Mouse (Mus musculus) naive thymus-derived CD4-positive, alpha-beta T cell, adult 2 months (primary cell): ENCODE measurements around the gene Dmrt3.

Source experiments
- DNase-seq: peaks from one replicate; pipeline ENCODE4 v3.0.0-alpha.2; 2011; ENCODE audit warnings: low read depth

Gene Dmrt3

DNA sequence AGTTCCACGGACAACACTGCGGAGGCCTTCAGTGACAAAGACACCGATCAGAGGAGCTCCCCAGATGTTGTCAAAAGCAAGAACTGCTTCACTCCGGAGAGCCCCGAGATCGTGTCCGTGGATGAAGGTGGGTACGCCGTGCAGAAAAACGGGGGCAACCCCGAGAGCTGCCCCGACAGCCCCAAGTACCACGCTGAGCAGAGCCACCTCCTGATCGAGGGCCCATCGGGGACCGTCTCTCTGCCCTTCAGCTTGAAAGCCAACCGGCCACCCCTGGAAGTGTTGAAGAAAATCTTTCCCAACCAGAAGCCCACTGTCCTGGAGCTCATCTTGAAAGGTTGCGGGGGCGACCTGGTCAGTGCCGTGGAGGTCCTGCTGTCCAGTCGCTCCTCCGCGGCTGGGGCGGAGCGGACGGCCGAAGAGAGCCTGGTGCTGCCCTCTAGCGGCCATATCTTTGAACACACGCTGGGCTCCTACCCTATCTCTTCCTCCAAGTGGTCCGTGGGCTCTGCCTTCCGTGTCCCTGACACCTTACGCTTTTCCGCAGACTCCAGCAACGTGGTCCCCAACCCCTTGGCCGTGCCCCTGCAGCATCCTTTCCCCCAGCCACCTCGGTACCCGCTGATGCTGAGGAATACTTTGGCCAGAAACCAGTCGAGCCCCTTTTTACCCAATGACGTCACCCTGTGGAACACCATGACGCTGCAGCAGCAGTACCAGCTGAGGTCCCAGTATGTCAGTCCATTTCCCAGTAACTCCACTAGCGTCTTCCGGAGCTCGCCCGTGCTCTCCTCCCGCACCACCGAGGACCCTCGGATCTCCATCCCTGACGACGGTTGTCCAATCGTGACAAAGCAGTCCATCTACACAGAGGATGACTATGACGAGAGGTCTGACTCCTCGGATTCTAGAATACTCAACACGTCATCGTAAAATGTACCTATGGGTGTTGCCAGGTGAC lies 12.5 kb downstream of the Dmrt3 start:
- peak; percentile 16 for DNase-seq

DNA sequence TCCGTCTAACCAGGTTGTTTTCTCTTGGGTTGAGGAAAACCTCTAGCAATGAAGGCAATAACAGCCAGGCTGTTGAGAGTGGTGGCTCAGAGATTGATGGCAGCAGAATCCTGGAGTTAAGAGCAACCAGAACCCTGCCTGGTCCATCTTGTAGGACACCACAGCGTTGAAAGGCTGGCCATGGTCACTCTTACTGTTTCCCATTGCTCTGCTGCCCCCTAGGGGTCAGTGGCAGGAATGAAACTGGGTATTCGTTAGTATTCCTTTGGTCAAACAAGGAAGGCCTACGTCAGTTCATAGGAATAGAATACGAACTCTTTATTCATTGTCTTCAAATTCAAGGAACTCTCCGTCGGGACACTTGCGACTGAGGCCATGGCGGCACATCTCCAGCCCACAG lies 18.4 kb downstream of the Dmrt3 start:
- peak; percentile 9 for DNase-seq

DNA sequence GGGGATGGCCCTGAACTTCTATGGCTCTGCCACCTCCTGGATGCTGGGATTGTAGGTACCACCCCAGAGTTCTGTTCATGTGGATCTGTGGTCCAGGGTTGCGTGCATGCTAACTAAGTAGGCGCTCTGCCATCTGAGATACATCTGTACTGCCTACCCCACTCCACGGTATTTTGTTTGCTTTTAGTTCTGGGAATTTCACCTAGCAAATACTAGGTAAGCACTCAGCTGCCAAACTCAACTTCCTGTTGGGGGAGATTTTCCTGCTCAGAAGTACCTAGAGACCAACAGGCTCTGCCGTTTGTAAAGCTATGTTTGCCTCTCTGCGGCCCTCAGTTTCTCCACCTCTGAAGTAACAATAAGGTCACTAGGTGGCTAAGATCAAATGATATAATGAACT lies 25.0 kb downstream of the Dmrt3 start:
- no peak for DNase-seq

DNA sequence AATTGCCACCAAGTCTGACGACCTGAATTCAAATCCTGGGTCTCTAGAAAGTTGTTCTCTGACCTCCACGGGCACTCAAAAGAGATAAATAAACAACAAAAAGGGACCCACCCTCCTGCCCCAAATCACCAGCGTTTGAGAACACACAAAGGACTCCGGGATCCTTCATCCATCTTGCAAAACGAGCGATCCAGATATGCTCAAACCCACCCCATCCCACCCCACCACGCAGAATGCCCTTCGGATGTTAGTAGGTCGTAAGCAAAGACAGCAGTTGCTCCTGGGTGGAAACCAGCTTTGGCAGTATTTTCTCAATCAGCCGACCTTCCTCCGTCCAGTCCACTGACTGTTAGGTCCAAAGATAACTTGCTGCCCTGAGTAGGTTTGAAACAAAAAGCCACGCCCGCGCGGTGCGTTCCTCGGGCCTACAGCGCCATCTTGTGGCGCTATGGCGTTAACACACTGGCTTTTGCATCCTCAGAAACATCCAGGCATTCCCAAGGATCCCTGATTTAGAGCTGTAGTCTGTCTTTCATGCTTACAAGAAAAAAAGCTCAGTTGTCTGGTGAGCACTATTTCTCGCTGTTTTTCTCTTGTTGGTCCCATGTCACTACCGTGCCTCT lies 25.6 kb downstream of the Dmrt3 start:
- no peak for DNase-seq

DNA sequence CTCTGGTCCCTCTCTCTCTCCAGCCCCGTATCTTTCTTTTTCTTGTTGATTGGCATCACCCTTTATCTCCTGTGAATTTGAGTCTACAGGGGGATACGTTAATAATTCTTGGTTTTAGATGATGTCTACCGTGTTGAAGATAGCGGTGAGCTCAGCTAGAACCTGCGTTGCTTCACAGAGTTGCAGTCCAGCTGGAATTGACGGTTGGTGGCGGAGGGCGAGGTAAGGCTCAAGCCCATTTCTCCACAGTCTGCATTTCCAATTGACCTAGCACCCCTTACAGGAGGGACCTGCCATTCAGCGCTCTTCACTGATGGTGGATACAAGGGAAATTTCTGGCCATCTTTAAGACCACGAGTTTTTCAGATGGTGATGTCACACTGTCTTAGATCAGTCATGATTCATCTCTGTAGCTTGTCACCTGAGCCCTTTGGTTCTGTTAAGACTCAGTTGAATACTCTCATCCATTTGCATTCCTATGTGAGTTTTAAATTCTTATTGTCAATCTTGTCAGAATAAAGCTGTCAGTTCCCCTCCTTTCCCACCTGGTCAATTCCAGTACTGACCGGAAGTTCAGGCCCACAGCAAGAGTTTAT lies 28.8 kb downstream of the Dmrt3 start:
- DNase-seq: no peak

DNA sequence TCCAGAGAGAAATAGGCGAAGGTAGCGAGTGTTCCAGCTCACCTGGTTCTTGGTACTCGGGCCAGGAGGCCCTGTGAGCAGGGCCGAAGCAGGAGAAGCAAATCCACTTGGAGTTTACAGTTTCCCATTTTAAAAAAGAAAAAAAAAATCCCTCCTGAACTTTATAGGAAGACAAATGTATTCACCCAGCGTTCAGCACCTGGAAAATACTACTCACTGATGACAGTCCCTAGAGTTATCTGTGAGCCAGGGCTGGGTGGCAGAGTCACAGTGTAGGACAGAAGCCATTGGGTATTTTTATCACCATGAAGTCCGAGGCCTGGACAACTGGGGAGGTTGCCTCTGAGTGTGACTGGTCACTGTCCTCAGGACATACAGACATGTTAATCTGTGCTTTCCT lies 31.7 kb downstream of the Dmrt3 start:
- DNase-seq: no peak

DNA sequence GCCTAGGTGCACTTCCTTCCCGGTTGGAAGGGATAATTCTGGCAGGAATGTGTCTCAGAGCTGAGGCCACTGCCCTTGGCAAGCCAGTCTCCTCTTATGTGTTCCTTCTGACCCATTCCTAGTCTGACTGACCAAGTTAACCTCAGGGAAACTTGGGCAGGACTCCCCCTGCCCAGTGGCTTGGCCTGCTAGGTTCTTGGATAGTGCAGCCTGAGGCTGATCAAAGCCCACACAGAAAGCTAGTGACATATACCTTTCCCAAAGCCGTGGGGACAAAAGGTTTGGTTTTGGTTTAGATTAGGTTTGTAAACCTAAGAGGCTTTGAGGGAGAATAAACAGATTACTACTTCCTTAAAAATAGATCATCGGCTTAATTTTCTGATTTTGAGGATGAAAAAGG lies 37.0 kb downstream of the Dmrt3 start:
- DNase-seq: no peak

DNA sequence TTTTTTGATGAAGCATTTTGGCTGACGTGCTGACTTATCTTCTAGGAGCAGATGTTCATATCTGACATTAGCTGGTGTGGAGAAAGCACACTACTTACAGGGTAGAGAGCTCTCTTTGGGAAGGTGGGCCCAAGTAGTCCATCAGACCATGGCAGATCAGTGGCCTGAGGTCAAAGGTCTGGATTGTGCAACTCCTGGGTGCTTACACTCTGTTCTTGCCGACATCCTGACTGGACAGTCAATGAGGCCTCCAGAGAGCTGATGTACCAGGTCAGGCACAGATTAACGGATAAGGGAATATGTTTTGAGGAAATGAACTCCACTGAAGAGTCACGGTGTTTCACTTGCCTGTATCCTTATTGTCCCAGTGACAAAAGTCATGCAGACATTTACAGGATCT lies 38.6 kb downstream of the Dmrt3 start:
- no peak for DNase-seq

DNA sequence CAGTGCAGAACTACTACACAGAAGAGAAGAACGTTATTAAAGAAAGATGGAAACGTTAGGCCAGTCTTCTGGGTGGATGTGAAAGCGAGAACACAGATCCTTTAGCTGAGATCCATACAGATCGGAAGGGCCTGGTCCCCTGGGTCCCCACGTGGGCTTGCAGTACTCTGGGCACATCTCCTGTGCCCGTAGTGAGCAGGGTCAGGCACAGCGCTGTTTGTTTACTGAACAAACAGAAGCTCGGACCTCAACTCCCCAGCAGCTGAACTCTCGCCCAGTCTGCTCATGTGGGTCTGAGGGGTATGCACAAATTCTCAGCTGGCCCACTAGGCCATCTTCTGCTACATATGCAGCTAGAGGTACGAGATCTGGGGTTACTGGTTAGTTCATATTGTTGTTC lies 40.4 kb downstream of the Dmrt3 start:
- no peak for DNase-seq

DNA sequence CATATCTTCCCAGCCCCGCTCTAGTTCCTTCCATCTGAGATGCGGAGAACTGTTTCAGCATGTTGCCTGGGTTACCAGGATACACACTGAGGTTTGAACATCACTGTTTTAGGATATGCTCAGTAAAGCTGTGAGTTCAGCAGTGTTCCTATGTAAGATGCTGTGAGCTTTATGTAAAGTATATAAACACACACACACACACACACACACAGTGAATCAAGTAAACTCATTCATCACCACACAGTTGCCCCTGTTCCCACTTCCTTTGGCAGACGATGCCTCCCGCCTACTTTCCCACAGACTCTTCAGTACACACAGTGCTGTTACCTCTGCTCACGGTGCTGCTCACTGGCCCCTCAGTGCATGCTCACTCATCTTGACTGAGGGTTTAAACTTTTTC lies 42.5 kb downstream of the Dmrt3 start:
- DNase-seq: no peak

DNA sequence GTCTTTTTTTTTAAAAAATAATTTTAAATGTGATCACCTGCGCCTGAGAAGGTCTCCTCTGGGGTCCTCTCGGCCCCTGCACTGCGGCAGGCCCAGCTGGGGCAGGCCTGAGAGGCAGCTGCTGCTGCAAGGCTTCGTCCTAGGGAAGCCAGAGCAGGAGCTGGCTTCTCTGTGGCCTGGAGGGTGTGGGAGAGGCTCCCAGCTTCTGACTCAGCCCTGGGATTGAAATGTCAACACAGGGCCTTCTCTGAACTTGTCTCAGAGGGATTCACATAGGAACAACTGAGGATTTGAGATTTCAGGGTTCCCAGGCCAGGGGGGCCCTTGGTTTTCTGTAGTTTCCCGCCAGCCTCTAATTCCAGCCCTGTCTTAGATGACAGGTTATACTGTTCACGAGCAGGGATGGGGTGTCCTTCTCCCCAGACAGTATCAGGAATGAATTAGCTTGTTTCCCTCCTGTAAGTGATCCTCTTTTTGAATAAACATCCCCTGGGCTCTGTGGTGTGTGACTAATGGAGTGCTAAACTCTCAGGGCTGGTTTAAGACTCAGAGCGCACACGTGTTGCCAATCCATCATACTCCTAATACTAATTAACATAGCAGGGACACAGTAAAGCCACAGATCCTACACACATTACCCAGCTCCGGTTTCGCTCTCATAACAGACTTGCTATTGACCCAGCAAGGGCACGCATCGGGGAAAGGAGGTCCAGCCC lies 44.1 kb downstream of the Dmrt3 start:
- no peak for DNase-seq

DNA sequence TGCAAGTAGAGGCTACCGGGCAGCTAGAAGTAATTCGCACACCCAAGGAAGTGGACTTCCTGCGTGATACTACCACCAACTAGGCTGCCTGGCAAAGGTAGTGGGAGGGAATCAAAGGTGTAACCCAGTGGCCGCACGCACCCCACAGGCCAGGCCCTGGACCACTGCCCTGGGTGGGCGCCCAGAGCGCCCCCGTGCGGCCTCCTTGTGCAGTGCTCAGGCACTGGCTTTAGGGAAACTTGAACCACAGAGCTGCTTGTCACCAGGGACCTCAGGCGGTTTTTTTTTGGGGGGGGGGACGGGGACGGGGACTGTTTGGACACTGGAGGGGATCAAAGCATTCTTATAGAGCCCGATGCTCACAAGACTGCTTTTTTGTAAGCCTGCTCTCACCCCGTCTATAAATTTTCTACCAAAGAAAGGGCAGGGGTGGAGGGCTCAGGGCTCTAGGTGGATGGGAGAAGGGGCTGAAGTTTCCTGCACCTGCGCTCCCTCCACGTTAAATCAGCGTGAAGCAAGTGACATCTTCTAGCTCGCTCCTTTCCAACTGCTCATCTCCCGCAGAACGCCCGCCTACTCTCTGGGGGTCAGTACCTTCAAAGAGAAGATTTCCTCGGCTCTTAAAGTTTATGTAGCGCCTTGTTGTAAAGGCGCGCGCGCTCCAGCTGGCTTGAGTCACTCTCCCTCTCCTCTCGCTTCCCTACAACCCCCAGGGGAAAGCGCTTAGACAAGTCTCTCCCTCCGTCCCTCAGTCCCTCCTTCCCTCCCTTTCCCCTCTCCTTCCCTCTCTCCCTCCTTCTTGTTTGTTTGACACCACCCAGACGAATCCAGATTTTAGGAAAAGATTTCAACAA lies 55.6 kb downstream of the Dmrt3 start:
- DNase-seq: no peak

DNA sequence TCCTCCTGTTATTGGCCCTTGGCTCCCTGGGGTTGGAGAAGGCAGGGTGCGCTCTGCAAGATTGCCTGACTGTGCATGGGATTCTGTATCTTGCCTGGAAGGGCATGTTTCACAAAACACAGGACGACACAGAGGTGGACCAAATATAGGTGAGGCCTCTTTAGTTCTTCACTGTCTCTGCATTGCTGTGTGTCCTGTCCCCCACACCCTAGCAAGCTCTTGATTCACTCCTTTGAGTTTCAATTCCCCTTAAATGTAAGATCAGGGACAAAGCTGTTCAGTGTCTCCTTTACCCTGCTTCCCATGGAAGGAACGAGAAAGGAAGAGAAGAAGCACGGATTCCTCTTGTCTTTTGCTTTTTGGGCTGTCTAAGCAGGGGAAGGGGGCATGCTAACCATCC lies 57.7 kb downstream of the Dmrt3 start:
- DNase-seq: no peak

DNA sequence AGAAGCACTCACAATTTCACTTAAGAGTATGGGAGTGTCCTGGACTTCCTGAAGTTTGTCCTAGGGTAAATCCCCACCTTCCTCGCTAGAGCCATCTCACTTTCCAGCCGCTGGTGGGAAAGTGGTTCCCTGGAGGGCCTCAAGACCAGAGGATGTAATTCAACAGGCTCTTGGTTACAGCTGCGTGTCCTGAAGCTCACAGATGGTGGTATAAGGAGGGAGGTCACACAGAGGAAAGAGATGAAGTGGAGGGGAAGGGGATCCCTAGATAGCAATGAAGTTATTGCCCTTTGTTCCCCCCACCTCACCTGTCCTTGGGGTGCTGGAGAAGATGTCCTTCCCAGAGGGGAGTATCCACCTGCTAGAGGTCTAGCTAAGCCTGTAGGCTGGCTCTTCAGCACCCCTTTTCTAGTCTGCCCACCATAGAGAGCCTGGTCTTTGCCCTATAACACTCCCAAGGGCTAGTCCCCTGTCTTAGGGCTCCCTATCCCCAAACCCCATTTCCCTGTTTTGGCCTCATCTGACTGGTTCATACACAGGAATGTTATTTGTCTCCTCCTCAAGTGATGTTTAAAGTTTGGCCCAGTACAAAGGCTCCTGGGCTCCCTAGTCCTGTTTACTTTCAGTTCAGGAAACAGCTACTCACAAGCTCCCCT lies 59.6 kb downstream of the Dmrt3 start:
- no peak for DNase-seq

DNA sequence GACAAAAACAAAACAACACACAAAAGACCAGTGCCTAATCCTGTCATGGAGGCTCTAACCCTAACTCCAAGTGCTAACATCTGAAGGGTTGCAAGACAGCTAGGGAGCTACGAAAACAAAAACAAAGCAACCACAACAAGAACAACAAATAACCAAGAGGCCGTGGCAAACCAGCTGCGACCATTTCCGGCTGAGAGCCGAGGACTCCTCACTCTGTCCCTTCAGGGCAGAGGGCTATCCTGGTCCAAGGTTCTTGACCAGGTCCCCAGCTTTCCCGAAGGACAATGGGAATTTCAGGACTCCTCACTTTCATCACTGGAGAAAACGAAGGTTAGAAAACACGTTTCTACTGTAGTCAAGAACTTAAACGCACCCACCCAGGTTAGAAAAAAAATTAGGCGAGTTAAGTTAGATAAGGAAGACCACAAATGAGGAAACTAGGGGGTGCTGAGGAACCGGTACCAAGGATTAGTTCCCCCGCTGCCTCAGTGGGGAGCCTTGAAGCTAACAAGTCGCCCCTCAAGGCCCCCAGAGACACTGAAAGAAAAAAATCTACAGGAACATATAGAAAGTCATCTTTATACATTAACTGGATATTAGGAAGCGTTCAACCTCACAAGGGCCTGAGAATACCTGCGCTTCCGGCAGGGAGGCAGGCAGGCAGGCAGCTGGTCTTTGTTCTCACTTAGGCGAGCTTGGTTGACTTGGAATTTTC lies 60.6 kb downstream of the Dmrt3 start:
- no peak for DNase-seq

DNA sequence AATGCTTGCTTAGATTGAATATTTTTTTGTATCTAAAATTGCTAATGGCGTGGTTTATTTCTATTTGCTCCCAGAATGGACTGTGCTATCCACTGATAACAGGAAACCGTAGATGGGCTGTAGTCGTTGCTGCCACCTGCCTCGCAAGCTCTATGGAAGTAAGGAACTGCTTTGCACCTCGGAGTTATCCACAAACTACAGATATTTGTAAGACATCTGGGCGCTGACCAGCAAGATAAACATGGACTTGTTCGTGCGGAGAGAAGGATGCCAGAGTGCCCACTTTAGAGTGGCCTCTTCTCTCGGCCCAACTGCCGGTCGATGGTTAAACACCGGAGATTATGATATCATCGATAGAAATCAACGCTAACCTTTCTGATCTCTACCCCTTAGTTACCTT lies 61.6 kb downstream of the Dmrt3 start:
- DNase-seq: no peak

DNA sequence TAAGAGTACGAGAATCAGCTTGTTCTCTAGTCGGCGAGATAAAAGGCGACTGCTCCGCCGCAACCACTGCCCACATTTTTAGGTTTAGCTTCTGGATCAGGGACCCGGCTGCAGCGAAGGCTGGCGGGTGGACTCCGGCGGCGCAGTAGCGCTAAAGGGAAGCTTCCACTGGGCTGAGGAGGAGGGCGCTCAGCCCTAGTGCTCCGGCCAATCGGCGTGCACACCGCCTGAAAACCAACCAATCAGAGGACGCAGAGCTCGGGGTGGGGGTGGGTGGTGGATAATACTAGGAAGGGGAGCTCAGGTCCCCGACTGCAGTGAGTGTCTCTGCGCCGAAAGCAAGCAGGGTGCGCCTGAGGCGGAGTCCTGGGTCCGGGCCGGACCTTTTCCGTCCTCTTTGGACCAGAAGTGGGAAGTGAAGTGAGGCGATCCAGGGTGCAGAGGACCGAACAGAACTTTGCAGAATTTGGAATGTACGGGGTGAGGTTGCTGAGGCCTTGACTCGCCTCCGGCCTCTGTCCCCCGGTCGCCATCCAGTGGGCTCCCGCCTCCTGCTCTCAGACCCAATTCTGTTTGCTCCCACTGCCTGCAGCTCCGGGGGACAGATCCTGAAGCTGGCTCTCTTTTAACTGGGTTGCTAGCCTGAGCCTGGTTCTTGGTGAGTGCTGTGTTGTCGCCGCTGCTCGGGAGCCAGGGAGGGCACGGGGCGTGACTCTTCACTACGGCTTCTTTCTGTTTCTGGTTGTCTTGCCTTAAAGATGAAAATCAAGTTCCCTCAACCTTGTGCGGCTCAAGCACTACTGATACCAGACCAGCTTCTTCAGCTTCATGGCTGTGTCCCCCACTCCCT lies 62.2 kb downstream of the Dmrt3 start, which contains the start of gene Dmrt2:
TSS of gene Dmrt2 (plus strand) at position 311 of the 850 bp plus-strand sequence.
- no peak for DNase-seq
